Mouse (Mus musculus) liver, embryonic 14.5 days (tissue): ENCODE results near the gene Agpat2.

Experiments used
- CTCF ChIP-seq: IDR thresholded peaks from 2 replicates; pipeline ENCODE4 v1.5.1; 2016; ENCODE audit warnings: antibody characterized with exemption, low read depth, control low read depth
- EP300 ChIP-seq: IDR thresholded peaks from 2 replicates; pipeline ENCODE4 v1.6.1; 2016; ENCODE audit warnings: antibody characterized with exemption, low read depth

GRCm38 (mm10) chr2:26589284-26589683 is 14.9 kb downstream of the Agpat2 start:
- no peak for TF ChIP-seq CTCF
- no peak for TF ChIP-seq EP300
